Mouse (Mus musculus) heart, embryonic 10.5 days (tissue): ENCODE measurements around the gene Adam10. TPM values are rescaled to one million over a fixed set of nuclear protein-coding genes. Genes with fewer than 3 reads are reported as not detected.

Source experiments
- DNase-seq: peaks from one replicate; pipeline ENCODE4 v3.0.0-alpha.2; 2017; ENCODE audit warnings: low spot score
- H3K27ac ChIP-seq: fragments of 300-500 bp; sonication (generic); 2 replicates; pipeline ENCODE4 v1.5.1; 2016; ENCODE audit warnings: mild to moderate bottlenecking
- H3K27me3 ChIP-seq: fragments of 300-500 bp; sonication (generic); 2 replicates; pipeline ENCODE4 v1.6.1; 2016; ENCODE audit warnings: mild to moderate bottlenecking; ENCODE audit not compliant: poor library complexity, insufficient read depth, severe bottlenecking
- H3K36me3 ChIP-seq: fragments of 300-500 bp; sonication (generic); 2 replicates; pipeline ENCODE4 v1.6.1; 2016; ENCODE audit warnings: mild to moderate bottlenecking, moderate library complexity
- H3K4me1 ChIP-seq: fragments of 300-500 bp; sonication (generic); 2 replicates; pipeline ENCODE4 v1.6.1; 2016; ENCODE audit warnings: mild to moderate bottlenecking
- H3K4me3 ChIP-seq: fragments of 300-500 bp; sonication (generic); 2 replicates; pipeline ENCODE4 v1.5.1; 2016; ENCODE audit warnings: mild to moderate bottlenecking, moderate library complexity
- H3K9me3 ChIP-seq: fragments of 300-500 bp; sonication (generic); 2 replicates; pipeline ENCODE4 v1.6.1; 2016; ENCODE audit warnings: mild to moderate bottlenecking, moderate library complexity
- WGBS: fragments of 180-500 bp; shearing (Covaris S2); methylation state at CpG from one replicate; pipeline ENCODE4 v1.1.7; 2016; 5-methylcytosine and 5-hydroxymethylcytosine counted together
- microRNA-seq: library from miRNA; unstranded; fragments of <30 nt; microRNA quantifications from one replicate; pipeline ENCODE4, GENCODE M21; 2017
- polyA plus RNA-seq: library from polyadenylated mRNA; unstranded; fragments of >200 nt; fragmentation: Nextera tagmentation; extraction: Ambion mirVana; gene quantifications from 2 replicates; pipeline ENCODE4 v1.2.1, GENCODE M21; 2016

Gene Adam10
- polyA plus RNA-seq, 1 experiment from 2014 or later: 68.2 TPM

DNA sequence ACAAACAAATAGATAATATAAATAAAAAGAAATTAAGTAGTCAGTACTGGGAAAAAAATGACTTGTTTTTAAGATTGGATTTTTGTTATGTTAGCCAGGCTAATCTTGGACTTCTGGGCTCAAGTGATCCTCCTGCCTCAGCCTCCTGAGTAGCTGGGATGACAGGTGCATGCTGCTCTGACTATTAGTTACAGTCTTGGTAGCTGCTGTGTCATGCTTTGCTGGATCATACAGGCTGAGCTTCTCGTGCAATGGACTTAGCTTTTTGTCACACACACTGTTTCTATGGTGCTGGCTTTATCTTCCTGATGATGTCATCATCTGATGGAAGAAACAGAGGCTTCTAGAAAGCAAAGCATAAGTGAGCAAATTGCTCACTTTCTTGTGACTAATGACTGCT is 127.3 kb downstream of the Adam10 start:
- Histone ChIP-seq H3K9me3 (no peaks in the 10 kb centered on the region), H3K4me1 (peaks cover 24% of the 10 kb centered on the region), H3K27me3 (no peaks in the 10 kb centered on the region), H3K4me3 (no peak overlapping the region), H3K27ac (no peak overlapping the region), H3K36me3 (no peaks in the 10 kb centered on the region)
- no peak for DNase-seq
- 69% methylated on average over 1 of the region's 1 CpGs for WGBS

DNA sequence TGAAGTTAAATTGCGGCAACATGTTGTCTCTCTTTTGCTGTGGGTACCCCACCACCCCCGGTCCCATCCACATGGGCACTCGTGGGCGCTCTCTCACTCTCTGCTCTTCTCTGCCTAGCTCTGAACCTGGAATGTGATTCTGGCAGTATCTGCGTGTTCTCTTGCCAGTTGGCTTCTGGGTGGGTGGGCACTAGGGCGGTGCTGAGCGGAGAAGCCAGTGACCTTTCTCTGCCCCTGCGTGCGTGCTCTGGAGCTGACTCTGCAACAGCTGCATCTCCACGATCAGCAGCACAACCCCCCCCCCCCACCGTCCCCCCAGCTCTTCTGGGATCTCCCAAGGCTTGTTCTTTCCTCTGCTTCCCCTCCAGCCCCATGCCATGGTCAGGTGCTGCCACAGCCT is 128.9 kb downstream of the Adam10 start:
- peaks cover 35% of the 10 kb centered on the region for H3K4me1 ChIP-seq
- H3K27ac ChIP-seq: 0 out of 2 replicates have a peak overlapping the region, but pooled peaks have one; percentile 9
- no peaks in the 10 kb centered on the region for H3K27me3 ChIP-seq
- H3K36me3 ChIP-seq: no peaks in the 10 kb centered on the region
- H3K9me3 ChIP-seq: no peaks in the 10 kb centered on the region
- no peak for DNase-seq
- 74% methylated on average over 11 of the region's 11 CpGs for WGBS
- no peak overlapping the region for H3K4me3 ChIP-seq

DNA sequence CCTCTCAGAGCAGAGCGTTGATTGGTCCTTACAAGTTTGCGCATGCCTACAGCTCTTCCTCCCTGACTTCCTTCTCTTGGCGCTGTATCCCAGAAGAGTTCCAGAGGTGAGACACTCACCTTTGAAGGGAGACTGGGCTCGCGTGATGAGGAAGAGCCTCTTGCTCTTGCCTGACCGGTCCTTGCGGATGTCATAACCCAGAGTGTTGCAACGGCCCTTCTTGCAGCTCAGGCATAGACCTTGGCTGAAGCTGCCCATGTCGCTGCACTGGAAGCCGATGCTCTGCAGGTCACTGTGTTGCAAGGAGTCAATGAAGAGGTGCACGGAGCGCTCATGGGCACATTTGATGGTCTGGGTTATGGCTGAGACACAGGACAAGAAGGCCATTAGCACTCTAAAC is 133.8 kb downstream of the Adam10 start:
- Histone ChIP-seq H3K9me3 (no peaks in the 10 kb centered on the region), H3K4me3 (no peak overlapping the region), H3K4me1 (peaks cover 60% of the 10 kb centered on the region), H3K27me3 (no peaks in the 10 kb centered on the region), H3K36me3 (no peaks in the 10 kb centered on the region), H3K27ac (no peak overlapping the region; the same call in 1 of the 2 replicates)
- no peak for DNase-seq
- 89% methylated on average over 12 of the region's 12 CpGs for WGBS

DNA sequence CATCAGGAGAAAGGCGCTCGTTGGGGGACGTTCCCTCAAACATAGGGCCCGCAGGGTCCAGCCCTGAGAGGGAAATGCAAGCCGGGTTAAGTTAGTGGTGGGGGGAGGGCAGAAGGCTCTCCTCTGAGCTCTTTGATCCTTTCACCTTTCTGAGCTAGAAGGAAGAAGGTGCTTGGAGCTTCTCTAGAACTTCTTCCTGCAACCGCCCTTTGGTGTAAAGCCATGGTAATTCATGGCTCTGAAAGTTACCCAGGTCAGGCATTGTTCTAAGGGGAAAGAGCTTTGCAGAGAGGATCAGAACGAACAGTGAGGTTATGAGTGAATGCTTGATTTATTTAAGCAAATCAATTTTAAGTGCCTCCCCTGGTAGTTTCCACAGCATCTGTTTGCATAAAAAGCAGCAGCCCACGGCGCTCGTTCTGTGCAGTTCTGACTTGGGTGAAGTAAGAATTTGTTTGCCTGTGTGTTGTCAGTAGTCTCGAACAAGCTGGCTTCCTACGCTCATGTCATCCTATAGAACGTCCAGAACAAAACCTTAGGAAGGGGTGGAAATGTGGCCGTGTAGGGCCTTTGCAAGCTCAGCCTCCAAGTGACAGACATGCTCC is 138.0 kb downstream of the Adam10 start:
- 77% methylated on average over 14 of the region's 14 CpGs for WGBS
- no peaks in the 10 kb centered on the region for H3K27me3 ChIP-seq
- H3K27ac ChIP-seq: peak overlapping the region; percentile 59; the same call in 1 of the 2 replicates
- H3K4me1 ChIP-seq: peaks cover 41% of the 10 kb centered on the region
- H3K4me3 ChIP-seq: no peak overlapping the region
- no peaks in the 10 kb centered on the region for H3K36me3 ChIP-seq
- no peaks in the 10 kb centered on the region for H3K9me3 ChIP-seq
- no peak for DNase-seq

DNA sequence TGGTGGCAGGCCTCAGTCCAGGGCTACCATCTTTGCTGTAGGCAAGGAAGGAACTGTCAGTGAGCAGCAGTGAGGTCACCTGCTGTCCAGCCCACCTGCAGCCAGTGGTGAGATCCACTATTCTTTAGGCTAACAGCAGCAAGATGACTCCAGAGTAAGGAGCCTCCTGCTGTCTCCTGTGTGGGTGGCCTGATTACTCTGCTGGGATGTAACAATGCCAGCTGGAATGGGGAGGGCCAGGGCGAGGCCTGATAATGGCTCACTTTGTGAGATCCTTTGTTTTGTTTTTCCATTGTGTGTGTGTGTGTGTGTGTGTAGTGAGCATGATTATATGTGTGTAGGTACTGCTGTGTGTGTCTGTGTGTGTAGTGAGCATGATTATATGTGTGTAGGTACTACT is 138.6 kb downstream of the Adam10 start:
- Histone ChIP-seq H3K4me3 (no peak overlapping the region), H3K4me1 (peaks cover 35% of the 10 kb centered on the region), H3K27ac (peak overlapping the region; percentile 59; the same call in 1 of the 2 replicates), H3K9me3 (no peaks in the 10 kb centered on the region), H3K36me3 (no peaks in the 10 kb centered on the region), H3K27me3 (no peaks in the 10 kb centered on the region)
- DNase-seq: no peak
- 61% methylated on average over 1 of the region's 1 CpGs for WGBS

DNA sequence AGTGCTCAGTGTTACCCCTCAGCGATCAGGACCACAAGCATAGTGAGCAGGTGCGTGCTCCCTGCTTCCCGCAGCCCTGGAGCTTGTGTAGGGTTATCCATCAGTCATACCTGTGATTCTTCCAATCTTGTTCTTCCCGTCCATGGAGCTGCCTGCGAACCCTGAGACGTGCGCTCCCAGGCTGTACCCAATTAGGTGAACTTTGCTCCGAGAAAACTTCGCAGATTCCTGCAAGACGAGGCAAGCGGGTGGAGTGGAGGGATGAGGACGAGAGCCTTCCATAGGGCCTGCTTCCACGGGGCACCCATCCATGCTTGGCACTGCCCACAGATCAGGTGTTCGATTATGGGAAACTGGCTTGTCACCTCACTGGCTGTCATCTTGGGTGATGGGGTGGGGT is 139.9 kb downstream of the Adam10 start:
- peaks cover 32% of the 10 kb centered on the region for H3K4me1 ChIP-seq
- H3K27ac ChIP-seq: no peak overlapping the region
- no peaks in the 10 kb centered on the region for H3K9me3 ChIP-seq
- DNase-seq: no peak
- H3K4me3 ChIP-seq: no peak overlapping the region
- 88% methylated on average over 14 of the region's 14 CpGs for whole genome bisulfite sequencing
- H3K27me3 ChIP-seq: no peaks in the 10 kb centered on the region
- no peaks in the 10 kb centered on the region for H3K36me3 ChIP-seq

DNA sequence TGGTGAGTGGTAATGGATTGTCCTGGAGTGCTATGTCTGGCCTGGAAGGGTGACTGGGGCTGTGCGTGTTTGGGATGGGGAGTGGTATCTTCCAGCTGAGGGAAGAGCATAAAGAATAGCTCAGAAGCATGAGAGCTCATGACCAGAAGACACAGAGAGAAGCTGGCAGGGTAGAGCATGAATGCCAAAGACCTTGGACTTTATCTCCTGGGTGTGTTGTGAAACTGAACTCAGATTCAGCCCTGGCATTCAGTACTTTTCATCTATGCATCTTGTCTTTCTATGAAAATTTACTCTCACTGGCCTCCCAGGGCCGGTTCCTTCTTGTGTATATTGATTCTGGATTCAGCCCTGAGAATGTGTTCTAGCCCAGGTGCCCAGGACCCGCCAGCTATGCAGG is 145.3 kb downstream of the Adam10 start:
- WGBS: 80% methylated on average over 3 of the region's 3 CpGs
- Histone ChIP-seq H3K9me3 (no peaks in the 10 kb centered on the region), H3K36me3 (no peaks in the 10 kb centered on the region), H3K4me1 (peaks cover 4% of the 10 kb centered on the region; the same call in 1 of the 2 replicates), H3K27ac (no peak overlapping the region), H3K27me3 (no peaks in the 10 kb centered on the region), H3K4me3 (no peak overlapping the region)
- DNase-seq: no peak

DNA sequence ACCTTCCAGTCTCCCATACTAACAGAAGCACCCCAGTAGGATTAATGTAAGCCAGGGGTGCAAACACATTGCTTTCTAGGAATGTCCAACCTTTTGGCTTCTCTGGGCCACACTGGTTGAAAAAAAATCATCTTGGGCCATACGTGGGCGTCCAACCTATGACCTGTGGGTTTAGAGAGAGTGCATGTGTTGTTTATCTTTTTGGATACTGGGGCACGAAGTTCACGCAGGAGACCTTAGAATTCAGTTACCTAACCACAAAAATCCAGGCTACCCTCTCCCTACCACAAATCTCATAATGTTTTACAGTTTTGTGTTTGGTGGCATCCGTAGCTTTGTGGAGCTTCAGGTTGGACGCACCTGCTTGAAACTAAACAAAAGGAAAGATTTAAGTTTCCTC is 149.1 kb downstream of the Adam10 start:
- no peak for DNase-seq
- peaks cover 2% of the 10 kb centered on the region; the same call in 1 of the 2 replicates for H3K4me1 ChIP-seq
- no peaks in the 10 kb centered on the region for H3K9me3 ChIP-seq
- no peaks in the 10 kb centered on the region for H3K27me3 ChIP-seq
- no peak overlapping the region for H3K27ac ChIP-seq
- 85% methylated on average over 6 of the region's 6 CpGs for WGBS
- no peak overlapping the region for H3K4me3 ChIP-seq
- no peaks in the 10 kb centered on the region for H3K36me3 ChIP-seq

Small RNAs within 50 kb of the gene (microRNA-seq; reads per million reads assigned to microRNA genes)
- not detected for gene Gm25149

Other genes with a start within 250 kb of the Adam10 start
- gene Rnf111, start 175.3 kb upstream of the Adam10 start, polyA plus RNA-seq: 25.5 and 31.7 TPM in 2 replicates
- 37.5 and 55.3 TPM in 2 replicates for gene Sltm, start 136.2 kb upstream of the Adam10 start, polyA plus RNA-seq
- gene Gm10642, start 22.7 kb upstream of the Adam10 start, polyA plus RNA-seq: 0.21 and 0.25 TPM in 2 replicates
- 6.7 and 9.2 TPM in 2 replicates for gene Mindy2, start 21.8 kb upstream of the Adam10 start, polyA plus RNA-seq